Mouse (Mus musculus): ENCODE measurements around the gene F2rl3.

F2rl3 gene

DNA sequence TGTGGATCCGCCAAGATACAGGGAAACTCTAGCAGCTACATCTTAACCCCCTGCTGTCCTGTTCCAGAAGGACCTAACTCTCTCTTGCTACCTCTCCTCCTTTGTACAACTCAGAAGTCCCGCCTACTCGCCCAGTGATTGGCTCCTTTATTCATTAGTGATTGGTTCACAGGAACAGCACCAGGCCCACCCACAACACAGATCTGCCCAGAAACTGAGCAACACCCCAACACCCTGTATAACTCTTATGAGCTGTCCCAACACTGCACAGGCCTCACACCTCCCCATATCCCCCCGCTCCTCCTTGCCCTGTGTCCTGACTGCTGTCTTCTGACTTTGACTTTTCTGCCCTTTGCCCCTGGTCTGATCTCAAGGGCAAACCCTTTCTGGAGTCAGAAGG is 4.0 kb downstream of the F2rl3 start:
- no peak for DNase-seq (ENCODE audit: low read depth)

DNA sequence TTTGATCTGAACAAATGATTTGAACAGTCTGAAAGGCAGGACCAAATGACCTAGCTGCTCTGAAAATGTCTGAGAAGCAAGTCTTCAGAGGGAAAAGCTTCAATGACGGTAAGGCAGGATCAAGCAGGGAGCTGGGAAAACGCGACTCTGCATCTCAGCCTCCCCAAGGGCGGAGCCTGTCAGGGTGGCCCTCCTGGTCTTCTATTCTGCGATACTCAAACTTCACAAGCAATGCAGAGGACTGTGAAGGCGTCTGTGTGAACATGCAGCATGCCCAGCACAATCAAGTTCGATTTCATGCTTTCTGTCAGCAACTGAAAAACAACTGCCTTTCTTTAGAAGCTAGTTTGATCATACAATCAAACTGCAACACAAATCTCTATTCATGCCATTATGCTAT is 5.1 kb downstream of the F2rl3 start:
- DNase-seq (ENCODE audit: low read depth) = no peak

DNA sequence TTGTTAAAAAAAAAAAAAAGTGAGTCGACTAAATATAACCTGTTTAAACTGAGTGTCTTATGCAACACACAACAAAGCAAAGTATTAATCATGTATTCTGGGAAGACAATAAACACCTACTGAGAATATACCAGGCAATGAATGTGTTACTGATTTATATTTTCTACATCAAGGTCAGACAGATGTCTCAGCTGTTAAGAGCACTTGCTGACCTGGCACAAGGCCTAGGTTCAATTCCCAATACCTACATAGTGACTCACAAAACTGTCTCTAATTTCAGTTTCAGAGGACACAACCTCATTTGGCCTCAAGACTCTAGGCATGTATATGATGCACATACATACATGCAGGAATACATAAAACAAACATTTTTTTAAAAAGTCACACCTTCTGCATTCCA is 16.1 kb downstream of the F2rl3 start:
- DNase-seq (ENCODE audit: low read depth) = no peak

DNA sequence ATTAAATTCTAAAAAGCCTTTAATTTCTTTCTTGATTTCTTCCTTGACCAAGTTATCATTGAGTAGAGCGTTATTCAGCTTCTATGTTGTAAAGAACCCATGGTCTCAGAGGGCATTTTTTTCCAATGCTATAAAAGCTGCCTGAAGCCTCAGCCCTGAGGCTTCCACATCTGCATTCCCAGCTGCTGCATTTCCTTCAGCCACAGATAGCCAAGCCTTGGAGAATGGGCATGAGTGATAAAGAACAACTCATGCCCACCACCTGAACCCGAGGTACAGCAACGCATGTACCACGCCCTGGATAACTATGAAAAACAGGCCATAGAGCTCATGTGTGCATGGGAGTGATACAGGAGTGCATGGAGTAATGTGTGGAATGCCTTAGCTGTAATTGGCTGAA is 19.0 kb downstream of the F2rl3 start:
- no peak for DNase-seq (ENCODE audit: low read depth)

DNA sequence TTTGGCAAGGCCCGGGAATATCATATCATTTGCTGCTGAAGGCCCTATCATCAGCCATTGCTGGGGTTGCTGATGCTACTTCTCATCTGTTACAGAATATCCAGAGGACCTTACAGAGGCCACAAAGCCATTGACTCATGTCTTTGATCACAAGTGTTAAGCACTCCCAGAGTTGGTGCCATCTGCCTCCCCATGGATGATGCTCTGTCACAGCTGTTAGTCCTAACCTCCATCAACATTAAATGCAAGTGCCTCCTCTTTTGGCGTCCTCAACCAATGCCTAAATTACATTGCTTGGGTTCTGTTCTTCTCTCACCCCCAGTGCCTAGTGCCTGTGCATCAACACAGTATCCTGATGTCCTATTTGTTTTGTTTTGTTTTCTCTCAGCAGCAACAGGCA is 39.9 kb downstream of the F2rl3 start:
- DNase-seq (ENCODE audit: low read depth) = no peak

DNA sequence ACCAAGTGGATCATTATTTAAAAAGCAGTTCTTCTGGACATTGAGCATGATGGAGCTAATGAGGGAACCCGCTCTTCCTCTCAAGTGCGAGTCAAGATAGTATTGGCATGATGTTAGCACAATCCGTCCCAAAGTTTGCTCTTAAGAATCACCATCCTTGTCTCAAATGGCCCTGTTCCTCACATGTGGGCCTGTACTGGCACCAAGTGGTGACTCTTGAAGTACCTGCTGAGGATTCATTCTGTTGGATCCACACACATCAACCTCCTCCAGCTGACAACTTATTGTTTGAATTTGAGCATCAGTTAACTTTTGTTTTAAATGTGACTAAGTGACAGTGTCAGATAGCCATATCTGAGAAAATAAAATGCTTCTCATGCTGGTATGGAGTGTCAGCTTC is 51.0 kb downstream of the F2rl3 start:
- no peak for DNase-seq (ENCODE audit: low read depth)
